Mouse (Mus musculus): Measurements from ENCODE around the gene Rcn3.

Gene Rcn3

DNA sequence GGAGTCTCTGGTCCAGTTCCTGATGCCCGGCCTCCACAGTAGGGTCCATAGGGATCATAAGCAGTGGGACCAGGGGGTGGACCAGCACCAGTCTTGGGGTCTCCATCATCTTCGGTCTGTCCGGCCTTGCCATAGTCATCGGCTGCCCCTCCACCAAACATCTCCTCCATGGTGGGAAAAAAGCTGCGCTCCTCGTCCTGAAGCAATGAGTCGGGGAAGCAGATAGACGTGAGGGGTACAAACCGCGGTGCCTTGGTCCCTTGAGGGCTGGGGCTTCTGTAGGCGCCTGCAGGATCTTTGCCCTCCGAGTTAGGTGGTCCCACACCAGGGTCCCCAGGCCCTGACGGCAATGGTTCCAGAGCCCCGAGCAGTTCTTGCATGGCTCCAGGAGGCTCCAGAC lies 44.5 kb downstream of the Rcn3 start:
- DNase-seq: no peak

DNA sequence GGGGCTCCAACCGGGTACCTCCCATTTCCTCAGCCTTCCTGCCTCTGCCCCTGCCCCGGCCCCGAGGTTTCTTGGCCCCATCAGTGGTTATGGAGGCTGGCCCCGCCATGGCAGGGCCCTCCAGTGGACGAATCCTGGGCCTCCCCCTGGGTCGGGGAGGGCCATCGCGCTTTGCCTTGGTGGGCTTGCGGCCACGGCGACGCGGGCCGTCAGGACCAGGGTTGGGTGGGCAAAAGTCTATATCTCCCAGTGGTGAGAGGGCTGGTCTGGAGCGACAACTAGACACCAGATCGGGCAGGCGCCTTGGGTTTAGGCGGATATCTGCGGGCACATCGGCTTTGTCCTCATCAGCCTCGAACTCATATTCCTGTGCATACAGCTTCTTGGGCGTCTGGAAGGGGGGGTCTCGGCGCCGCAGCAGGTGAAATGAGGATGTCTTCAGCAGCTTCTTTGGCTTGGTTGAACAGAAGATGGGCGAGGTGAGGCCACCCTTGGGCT lies 45.1 kb downstream of the Rcn3 start:
- DNase-seq: no peak

DNA sequence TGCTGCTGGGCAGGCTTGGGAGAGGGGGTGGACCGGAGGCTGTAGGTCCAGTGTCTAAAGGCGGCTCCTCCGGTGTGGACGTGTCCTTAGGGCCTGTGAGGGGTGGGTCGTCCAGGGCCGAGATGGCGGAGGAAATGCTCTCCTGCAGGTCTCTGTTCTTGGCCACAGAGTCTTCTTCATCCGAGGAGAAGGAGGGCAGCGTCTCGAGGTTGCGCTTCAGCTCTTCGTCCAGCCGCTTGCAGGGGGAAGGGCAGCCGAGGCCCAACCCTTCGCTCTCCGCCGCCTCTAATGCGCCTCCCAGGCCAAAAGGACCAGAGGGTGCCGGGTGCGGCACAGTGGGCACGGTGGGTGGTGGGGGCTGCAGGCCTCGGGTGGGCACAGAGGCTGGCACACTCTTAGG lies 46.3 kb downstream of the Rcn3 start:
- DNase-seq: no peak

DNA sequence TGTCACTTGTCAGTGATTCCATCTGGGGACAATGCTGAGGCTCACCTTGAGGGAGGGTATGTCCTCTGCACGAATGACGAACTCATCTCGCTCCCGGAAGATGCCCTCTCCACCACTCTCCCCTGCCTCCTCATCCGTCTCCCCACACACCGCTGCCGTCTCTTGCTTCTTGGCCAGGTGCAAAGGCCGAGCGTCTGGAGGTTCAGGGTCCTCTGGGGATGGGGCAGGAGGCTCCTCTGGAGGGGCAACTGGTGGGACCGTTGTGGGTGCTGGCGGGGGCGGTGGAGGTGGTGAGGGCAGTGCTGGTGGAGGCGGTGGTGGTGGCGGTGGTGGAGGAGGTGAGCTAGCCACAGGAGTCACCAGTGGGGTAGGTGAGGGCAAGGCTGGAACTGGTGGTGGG lies 48.7 kb downstream of the Rcn3 start:
- no peak for DNase-seq

DNA sequence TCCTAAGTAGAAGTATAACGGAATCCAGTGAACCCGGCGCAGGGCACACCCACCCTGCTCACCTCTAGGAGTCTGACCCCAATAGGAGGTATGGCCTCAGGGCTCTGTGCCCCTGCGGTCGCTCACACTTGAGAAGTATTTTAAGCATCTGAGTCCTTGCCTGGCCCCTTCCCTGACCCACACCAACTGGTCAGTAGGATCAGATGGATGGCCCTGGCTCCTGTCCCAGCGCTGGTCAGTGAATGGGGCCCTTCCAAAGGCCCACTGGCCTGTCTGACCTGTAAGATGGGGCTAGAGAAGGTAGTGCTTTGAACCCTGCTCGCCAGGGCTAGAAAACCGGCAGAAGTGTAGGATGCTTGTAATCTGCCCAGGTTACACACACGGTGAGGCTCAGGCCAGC lies 51.2 kb downstream of the Rcn3 start:
- no peak for DNase-seq

DNA sequence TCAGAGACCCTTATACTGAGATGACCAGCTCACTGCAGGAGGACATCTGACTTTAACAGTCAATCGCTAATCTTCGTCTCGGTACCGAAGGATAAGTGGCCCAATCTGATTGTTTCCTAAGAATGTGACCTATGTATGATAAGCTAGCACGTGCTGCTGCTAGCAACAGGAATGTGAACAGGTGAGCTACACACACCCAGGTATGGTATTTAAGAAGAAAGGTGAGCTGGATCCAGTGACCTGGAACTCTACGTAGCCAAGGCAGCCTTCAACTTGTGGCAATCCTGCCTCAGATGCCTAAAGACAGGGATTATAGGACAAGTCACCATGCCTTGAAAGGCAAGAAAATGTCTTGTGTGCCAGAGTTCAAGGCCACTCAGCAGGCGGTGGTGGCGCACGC lies 53.6 kb downstream of the Rcn3 start:
- no peak for DNase-seq

DNA sequence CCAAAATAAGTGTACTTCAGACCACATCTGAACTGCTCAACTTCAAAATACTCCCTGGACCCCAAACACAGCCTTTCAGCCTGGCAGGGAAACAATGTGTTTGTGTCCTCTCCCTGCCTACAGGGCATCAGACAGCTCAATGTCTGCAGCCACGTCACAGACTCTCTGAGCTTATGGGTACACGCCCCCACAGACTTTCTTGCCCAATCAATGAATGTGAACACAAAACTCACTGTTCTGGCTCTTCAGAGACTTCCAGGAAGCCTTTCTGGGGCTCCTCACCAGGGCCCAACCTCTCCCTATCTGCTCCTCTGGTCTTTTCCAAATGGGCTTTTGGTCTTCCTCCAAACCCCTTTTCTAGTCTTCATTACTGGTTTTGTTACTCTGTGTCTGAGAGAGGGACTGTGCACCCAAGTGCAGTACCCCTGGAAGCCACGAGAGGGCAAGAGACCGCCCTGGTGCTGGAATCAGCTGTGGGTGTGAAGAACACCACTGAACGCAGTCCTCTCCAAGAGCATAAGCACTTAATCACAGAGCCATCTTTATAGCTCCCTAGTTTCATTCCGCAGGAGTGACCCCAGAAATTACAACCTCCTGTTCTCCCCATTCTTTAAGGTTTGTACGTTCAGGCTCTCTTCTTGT lies 54.2 kb downstream of the Rcn3 start:
- DNase-seq: peak; percentile 76

DNA sequence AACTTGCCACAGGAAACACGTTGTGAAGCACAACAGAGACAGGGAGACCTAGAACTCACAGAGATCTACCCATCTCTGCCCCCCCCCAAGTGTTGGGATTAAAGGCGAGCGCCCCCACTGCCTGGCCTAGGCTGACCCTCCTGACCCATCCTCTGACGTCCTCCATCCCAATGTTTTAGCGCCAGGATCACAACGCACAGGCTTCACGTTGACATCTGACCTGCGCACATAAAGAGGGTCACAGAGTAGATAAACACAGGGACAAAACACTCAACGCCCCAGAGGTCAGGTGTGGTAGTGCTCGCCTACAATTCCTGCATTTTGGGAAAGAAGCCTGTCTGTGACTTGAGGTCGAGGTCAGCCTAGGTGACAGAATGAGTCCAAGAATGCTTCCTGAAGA lies 55.3 kb downstream of the Rcn3 start:
- DNase-seq: no peak

DNA sequence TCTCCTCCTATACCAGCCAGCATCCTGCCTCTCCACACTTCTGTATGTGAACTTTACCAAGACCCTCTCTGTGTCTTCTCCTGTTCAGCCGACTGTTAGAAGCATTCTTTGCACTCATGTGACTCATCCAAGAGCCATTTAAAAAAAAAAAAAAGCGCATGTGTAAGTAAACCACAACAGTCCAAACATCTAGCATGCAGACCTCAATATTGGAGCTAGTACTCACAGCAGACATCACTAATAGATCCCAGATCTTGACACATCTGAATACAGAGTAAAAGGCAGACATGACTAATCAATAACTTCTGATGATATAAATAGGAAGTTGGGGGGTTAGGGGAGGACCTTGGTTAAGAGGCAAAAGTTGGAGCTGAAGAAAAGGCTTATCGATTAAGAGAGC lies 56.4 kb downstream of the Rcn3 start:
- no peak for DNase-seq

DNA sequence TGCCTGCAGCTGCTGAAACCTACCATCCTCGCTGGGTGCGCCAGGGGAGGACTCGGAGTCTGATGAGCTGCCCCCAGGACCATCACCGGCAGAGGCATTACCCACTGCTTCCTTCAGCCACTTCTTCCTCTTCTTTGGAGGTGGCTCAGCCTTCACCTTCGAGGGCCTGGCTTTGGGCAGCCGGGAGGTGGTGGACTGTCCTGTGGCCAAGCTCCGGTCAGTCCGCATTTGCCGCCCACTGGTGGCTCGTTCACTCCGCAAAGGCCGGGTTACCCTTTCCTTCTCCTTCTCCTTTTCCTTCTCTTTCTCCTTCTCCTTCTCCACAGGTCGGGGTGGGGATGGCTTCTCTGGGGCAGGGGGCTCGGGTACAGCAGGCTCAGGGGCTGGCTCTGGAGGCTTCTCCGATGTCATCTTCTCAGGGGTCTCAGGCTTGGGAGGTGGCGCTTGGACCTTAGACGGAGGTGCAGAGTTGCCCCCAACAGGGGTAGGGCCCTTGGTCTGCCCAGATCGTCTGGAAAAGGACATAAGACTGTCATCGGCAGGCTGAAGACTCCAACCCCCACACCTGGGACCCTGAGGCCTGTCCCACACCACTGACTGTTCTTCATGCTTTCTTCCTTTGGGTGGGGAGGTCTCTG lies 58.2 kb downstream of the Rcn3 start:
- DNase-seq: no peak

Data from lung, postnatal 36 days (tissue).